Mouse (Mus musculus) forebrain, embryonic 13.5 days (tissue): ENCODE measurements around the gene Khsrp. TPM values are rescaled to one million over a fixed set of nuclear protein-coding genes. Genes with fewer than 3 reads are reported as not detected.
"Not testable (repeated sequence)": the region's sequence is repeated elsewhere in the genome, so short reads cannot be mapped to it uniquely, and the experiment has no call there.

ENCODE experiments used
- ATAC-seq: fragments of 200-750 bp; cut with Nextera tagmentation; 2 replicates; pipeline ENCODE4 v1.8.0; 2017
- H3K27ac ChIP-seq: fragments of 300-500 bp; sonication (generic); 2 replicates; pipeline ENCODE4 v1.5.1; 2015; ENCODE audit warnings: inconsistent platforms, mild to moderate bottlenecking, moderate library complexity
- H3K27me3 ChIP-seq: fragments of 300-500 bp; sonication (generic); 2 replicates; pipeline ENCODE4 v1.6.1; 2015; ENCODE audit warnings: mild to moderate bottlenecking, inconsistent platforms
- H3K36me3 ChIP-seq: fragments of 300-500 bp; sonication (generic); 2 replicates; pipeline ENCODE4 v1.6.1; 2015; ENCODE audit warnings: mild to moderate bottlenecking, inconsistent platforms; ENCODE audit not compliant: poor library complexity, severe bottlenecking
- H3K4me1 ChIP-seq: fragments of 300-500 bp; sonication (generic); 2 replicates; pipeline ENCODE4 v1.6.1; 2015; ENCODE audit warnings: inconsistent platforms
- H3K4me2 ChIP-seq: fragments of 300-500 bp; sonication (generic); 2 replicates; pipeline ENCODE4 v1.6.1; 2015; ENCODE audit warnings: inconsistent platforms, mild to moderate bottlenecking, moderate library complexity
- H3K4me3 ChIP-seq: fragments of 300-500 bp; sonication (generic); 2 replicates; pipeline ENCODE4 v1.5.1; 2015; ENCODE audit warnings: mild to moderate bottlenecking, inconsistent platforms
- H3K9ac ChIP-seq: fragments of 300-500 bp; sonication (generic); 2 replicates; pipeline ENCODE4 v1.6.1; 2015; ENCODE audit warnings: mild to moderate bottlenecking, inconsistent platforms
- H3K9me3 ChIP-seq: fragments of 300-500 bp; sonication (generic); replicated peaks from 2 replicates; pipeline ENCODE4 v1.6.1; 2016; ENCODE audit warnings: inconsistent platforms
- WGBS: fragments of 180-500 bp; shearing (Covaris S2); methylation state at CpG from one replicate; pipeline ENCODE4 v1.1.7; 2015; 5-methylcytosine and 5-hydroxymethylcytosine counted together
- polyA plus RNA-seq: library from polyadenylated mRNA; unstranded; fragments of >200 nt; fragmentation: Nextera tagmentation; extraction: Ambion mirVana; gene quantifications from 2 replicates; pipeline ENCODE4 v1.2.1, GENCODE M21; 2015

The Khsrp gene
- polyA plus RNA-seq, 1 experiment from 2014 or later, result 39.1 TPM

- Histone ChIP-seq H3K4me1 (peaks cover 28% of the 10 kb centered on the region), H3K36me3 (peaks cover 24% of the 10 kb centered on the region), H3K27me3 (peaks cover 34% of the 10 kb centered on the region), H3K27ac (peak within 1 kb of the TSS; percentile 82), H3K9ac (peak within 1 kb of the TSS; percentile 81), H3K4me3 (peak within 1 kb of the TSS; percentile 89), H3K4me2 (peak within 1 kb of the TSS; percentile 75), H3K9me3 (no peaks in the 10 kb centered on the region)
- peak; percentile 82 for ATAC-seq
- WGBS, result under 1% methylated on average over 36 of the region's 45 CpGs
Observed at GRCm38 (mm10) chr17:57059486-57059977, 28.2 kb upstream of the Khsrp start, which contains the start of gene Slc25a23. Gene Slc25a23, minus strand, starts transcription at chr17:57059863.

DNA sequence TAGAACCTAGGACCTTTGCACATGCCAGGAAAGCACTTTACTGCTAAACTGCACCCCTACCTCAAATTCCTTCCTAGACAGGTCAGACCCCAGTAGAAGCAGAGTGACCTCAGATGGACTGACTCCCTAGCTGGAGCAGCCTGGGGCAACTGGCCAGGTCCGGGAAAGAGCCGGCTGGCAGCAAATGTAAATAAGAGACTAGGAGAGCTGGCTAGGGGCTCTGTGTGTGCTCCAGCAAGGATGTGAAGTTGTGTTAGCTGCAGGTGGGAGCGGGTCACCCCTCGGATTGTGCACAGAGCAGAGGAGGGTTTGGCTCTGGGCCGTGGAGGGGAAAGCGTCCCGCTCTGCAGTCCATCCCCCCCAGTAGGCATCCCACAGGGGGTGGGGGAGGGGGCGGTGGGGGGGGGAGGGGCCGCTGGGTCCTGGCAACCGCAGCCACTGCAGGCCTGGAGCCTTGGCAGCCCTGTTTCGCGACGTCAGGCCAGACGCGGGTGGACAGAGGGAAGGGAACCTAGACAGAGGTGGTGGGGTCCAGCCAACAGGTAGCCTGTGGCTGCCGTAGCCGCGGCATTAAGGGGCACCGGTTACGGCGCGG lies 27.7 kb upstream of the Khsrp start, which contains the start of gene Crb3:
TSS of gene Crb3 (plus strand) at position 215 of the 595 bp plus-strand sequence.
- Histone ChIP-seq H3K4me3 (peak within 1 kb of the TSS; percentile 89), H3K27me3 (peaks cover 29% of the 10 kb centered on the region), H3K36me3 (peaks cover 28% of the 10 kb centered on the region), H3K4me2 (peak within 1 kb of the TSS; percentile 75), H3K4me1 (peaks cover 28% of the 10 kb centered on the region), H3K9ac (peak within 1 kb of the TSS; percentile 81), H3K9me3 (no peaks in the 10 kb centered on the region), H3K27ac (peak within 1 kb of the TSS; percentile 82)
- WGBS, result 0% methylated on average over 20 of the region's 22 CpGs
- ATAC-seq, result peak; percentile 2; the same call in 1 of the 2 replicates

- ATAC-seq, result no peak
- Histone ChIP-seq H3K27ac (no peak overlapping the region), H3K9ac (no peak overlapping the region), H3K9me3 (no peaks in the 10 kb centered on the region), H3K4me2 (no peak overlapping the region), H3K36me3 (peaks cover 55% of the 10 kb centered on the region), H3K27me3 (peaks cover 4% of the 10 kb centered on the region), H3K4me1 (peaks cover 19% of the 10 kb centered on the region), H3K4me3 (no peak overlapping the region)
- WGBS, result 87% methylated on average over 3 of the region's 3 CpGs
Observed at GRCm38 (mm10) chr17:57056246-57056645, 24.9 kb upstream of the Khsrp start.

DNA sequence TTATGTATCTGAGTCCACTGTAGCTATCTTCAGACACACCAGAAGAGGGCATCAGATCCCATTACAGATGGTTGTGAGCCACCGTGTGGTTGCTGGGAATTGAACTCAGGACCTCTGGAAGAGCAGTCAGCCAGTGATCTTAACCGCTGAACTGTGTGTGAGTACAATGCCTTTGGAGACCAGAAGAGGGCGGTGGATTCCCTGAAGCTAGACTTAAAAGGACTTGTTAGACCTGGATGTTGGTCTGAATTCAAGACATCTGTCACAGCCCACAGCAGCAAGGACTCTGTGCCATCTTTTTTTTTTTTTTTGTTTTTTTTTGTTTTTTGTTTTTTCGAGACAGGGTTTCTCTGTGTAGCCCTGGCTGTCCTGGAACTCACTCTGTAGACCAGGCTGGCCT lies 20.4 kb upstream of the Khsrp start:
- peaks cover 78% of the 10 kb centered on the region for H3K36me3 ChIP-seq
- H3K4me3 ChIP-seq, H3K9ac ChIP-seq, H3K4me1 ChIP-seq, H3K4me2 ChIP-seq, H3K27me3 ChIP-seq, H3K9me3 ChIP-seq, H3K27ac ChIP-seq, ATAC-seq: not testable (repeated sequence)
- 88% methylated on average over 4 of the region's 4 CpGs for WGBS

DNA sequence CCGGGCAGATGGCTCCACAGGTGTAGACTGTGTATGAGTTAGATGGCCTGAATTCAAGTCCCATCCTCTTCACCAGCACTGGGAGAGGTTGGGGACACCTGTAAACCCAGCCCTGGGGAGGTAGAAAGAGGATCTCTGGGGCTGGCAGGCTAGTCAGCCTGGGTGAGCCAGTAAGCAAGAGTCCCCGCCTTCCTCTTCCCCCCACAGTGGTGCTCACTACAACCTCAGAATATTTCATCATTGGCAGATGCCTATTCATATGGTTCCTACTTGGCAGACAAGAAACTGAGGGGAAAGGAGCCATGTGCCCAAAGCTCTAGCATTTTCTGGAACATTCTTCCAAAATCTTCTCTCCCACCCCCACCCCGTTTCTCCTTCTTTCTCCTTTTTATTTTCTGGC lies 17.5 kb upstream of the Khsrp start:
- Histone ChIP-seq H3K9ac (no peak overlapping the region), H3K36me3 (peaks cover 72% of the 10 kb centered on the region), H3K27me3 (no peaks in the 10 kb centered on the region), H3K4me3 (no peak overlapping the region), H3K4me2 (no peak overlapping the region), H3K27ac (no peak overlapping the region), H3K9me3 (no peaks in the 10 kb centered on the region), H3K4me1 (no peaks in the 10 kb centered on the region)
- 88% methylated on average over 3 of the region's 3 CpGs for WGBS
- no peak for ATAC-seq

DNA sequence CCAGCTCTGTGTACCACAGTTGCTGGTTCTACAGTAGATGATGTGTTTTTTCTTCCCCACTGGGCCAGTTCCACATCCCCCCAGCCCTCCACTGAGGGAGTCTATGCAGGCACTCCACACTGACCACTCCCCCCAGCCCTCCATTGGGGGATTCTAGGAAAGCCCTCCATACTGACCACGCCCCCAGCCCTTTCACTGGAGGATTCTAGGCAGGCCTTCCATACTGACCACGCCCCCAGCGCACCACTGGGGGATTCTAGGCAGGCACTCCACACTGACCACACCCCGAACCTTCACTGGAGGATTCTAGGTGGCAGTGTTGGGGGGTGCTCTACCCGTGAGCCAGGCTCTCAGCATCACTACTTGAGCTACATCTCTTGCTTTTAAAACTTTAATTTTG lies 16.1 kb upstream of the Khsrp start:
- no peaks in the 10 kb centered on the region for H3K9me3 ChIP-seq
- H3K9ac ChIP-seq, result no peak overlapping the region
- no peak overlapping the region for H3K4me3 ChIP-seq
- H3K4me1 ChIP-seq, result no peaks in the 10 kb centered on the region
- 49% methylated on average over 5 of the region's 5 CpGs for WGBS
- H3K4me2 ChIP-seq, result no peak overlapping the region
- ATAC-seq, result 0 out of 2 replicates have a peak, but pooled peaks have one; percentile 26
- no peaks in the 10 kb centered on the region for H3K27me3 ChIP-seq
- H3K27ac ChIP-seq, result no peak overlapping the region
- peaks cover 58% of the 10 kb centered on the region for H3K36me3 ChIP-seq

- Histone ChIP-seq H3K27me3 (peaks cover 12% of the 10 kb centered on the region), H3K4me2 (no peak within 1 kb of the TSS), H3K4me3 (no peak within 1 kb of the TSS), H3K27ac (no peak within 1 kb of the TSS), H3K4me1 (no peaks in the 10 kb centered on the region), H3K9ac (no peak within 1 kb of the TSS), H3K9me3 (no peaks in the 10 kb centered on the region), H3K36me3 (peaks cover 16% of the 10 kb centered on the region)
- 77% methylated on average over 8 of the region's 8 CpGs for WGBS
- no peak for ATAC-seq
Observed at GRCm38 (mm10) chr17:57041554-57041953, 10.2 kb upstream of the Khsrp start, which contains the start of gene Slc25a41. Gene Slc25a41, minus strand, starts transcription at chr17:57041654.

GRCm38 (mm10) chr17:57038978-57039377 lies 7.7 kb upstream of the Khsrp start:
- Histone ChIP-seq H3K4me2 (no peak overlapping the region), H3K36me3 (no peaks in the 10 kb centered on the region), H3K4me1 (no peaks in the 10 kb centered on the region), H3K27ac (no peak overlapping the region), H3K27me3 (peaks cover 18% of the 10 kb centered on the region), H3K4me3 (no peak overlapping the region), H3K9ac (no peak overlapping the region), H3K9me3 (no peaks in the 10 kb centered on the region)
- no peak for ATAC-seq
- WGBS, result 48% methylated on average over 8 of the region's 8 CpGs

- ATAC-seq, result no peak
- Histone ChIP-seq H3K27me3 (0 out of 2 replicates have a peak, but pooled peaks cover 8% of the 10 kb centered on the region), H3K27ac (no peak overlapping the region), H3K4me1 (peaks cover 21% of the 10 kb centered on the region), H3K4me3 (no peak overlapping the region), H3K4me2 (no peak overlapping the region), H3K36me3 (peaks cover 11% of the 10 kb centered on the region), H3K9me3 (no peaks in the 10 kb centered on the region), H3K9ac (no peak overlapping the region)
- 91% methylated on average over 4 of the region's 4 CpGs for WGBS
Observed at GRCm38 (mm10) chr17:57032854-57033253, 1.5 kb upstream of the Khsrp start.

GRCm38 (mm10) chr17:57031661-57032420 lies 519 bp upstream of the Khsrp start:
- 0 out of 2 replicates have a peak, but pooled peaks cover 6% of the 10 kb centered on the region for H3K27me3 ChIP-seq
- no peaks in the 10 kb centered on the region for H3K9me3 ChIP-seq
- peak overlapping the region; percentile 38 for H3K4me3 ChIP-seq
- peaks cover 22% of the 10 kb centered on the region for H3K36me3 ChIP-seq
- WGBS, result 1% methylated on average over 38 of the region's 38 CpGs
- peak overlapping the region; percentile 58 for H3K9ac ChIP-seq
- peaks cover 21% of the 10 kb centered on the region for H3K4me1 ChIP-seq
- peak overlapping the region; percentile 61 for H3K4me2 ChIP-seq
- peak; percentile 98 for ATAC-seq
- H3K27ac ChIP-seq, result peak overlapping the region; percentile 76

- ATAC-seq, result no peak
- no peaks in the 10 kb centered on the region for H3K9me3 ChIP-seq
- H3K27me3 ChIP-seq, result no peaks in the 10 kb centered on the region
- H3K27ac ChIP-seq, result no peak overlapping the region
- peak overlapping the region; percentile 87 for H3K4me3 ChIP-seq
- H3K9ac ChIP-seq, result peak overlapping the region; percentile 99
- WGBS, result 46% methylated on average over 8 of the region's 8 CpGs
- peak overlapping the region; percentile 93 for H3K4me2 ChIP-seq
- H3K36me3 ChIP-seq, result peaks cover 43% of the 10 kb centered on the region
- peaks cover 21% of the 10 kb centered on the region for H3K4me1 ChIP-seq
Observed at GRCm38 (mm10) chr17:57029691-57030090, 1.6 kb downstream of the Khsrp start.

DNA sequence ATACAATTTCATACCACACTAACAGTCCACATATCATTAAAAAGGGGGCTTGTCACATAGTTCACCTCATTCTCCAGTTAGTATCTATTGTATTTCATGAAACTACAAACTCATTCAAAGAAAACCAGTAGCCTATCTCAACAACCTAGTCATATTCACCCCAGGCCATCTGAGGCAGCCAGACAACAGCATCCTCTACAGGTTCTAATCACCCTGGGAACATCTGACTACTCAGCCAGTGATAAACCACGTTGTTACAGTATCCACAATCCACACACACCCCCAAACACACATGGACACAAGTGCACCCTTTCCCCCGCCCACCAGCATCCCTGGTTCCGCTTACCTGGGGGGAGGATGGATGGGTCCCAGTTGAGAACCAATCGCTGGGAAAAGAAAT lies 3.9 kb downstream of the Khsrp start:
- H3K9me3 ChIP-seq, result no peaks in the 10 kb centered on the region
- H3K36me3 ChIP-seq, result peaks cover 65% of the 10 kb centered on the region
- peaks cover 19% of the 10 kb centered on the region for H3K4me1 ChIP-seq
- 92% methylated on average over 4 of the region's 4 CpGs for WGBS
- no peak overlapping the region for H3K27ac ChIP-seq
- H3K9ac ChIP-seq, result no peak overlapping the region
- no peak overlapping the region for H3K4me3 ChIP-seq
- no peak overlapping the region for H3K4me2 ChIP-seq
- H3K27me3 ChIP-seq, result no peaks in the 10 kb centered on the region
- no peak for ATAC-seq
